Mouse (Mus musculus) stomach, embryonic 16.5 days (tissue): ENCODE measurements around the gene Enpp6. TPM values are rescaled to one million over a fixed set of nuclear protein-coding genes. Genes with fewer than 3 reads are reported as not detected.

Experiments used
- polyA plus RNA-seq: library from polyadenylated mRNA; unstranded; fragments of >200 nt; fragmentation: Nextera tagmentation; extraction: Ambion mirVana; gene quantifications from 2 replicates; pipeline ENCODE4 v1.2.1, GENCODE M21; 2015

Enpp6 gene
- polyA plus RNA-seq, 1 experiment from 2014 or later, result 0.23 TPM

Other genes starting within 250 kb of the Enpp6 start
- gene Irf2, start 247.2 kb upstream of the Enpp6 start, polyA plus RNA-seq, result 18.1 and 27.5 TPM in 2 replicates